Mouse (Mus musculus) spleen, adult 2 months (tissue): Measurements from ENCODE around the gene Zfp507.

Source experiments
- CTCF ChIP-seq: fragments of 200-500 bp; IDR thresholded peaks from 2 replicates; pipeline ENCODE4 v1.5.1; 2011; ENCODE audit warnings: mild to moderate bottlenecking, inconsistent platforms; ENCODE audit not compliant: insufficient read depth, insufficient read length, insufficient replicate concordance; ENCODE audit errors: extremely low read depth
- POLR2A ChIP-seq: fragments of 200-500 bp; IDR thresholded peaks from 2 replicates; pipeline ENCODE4 v1.6.1; 2011; ENCODE audit warnings: low read depth, low read length, inconsistent platforms

- TF ChIP-seq POLR2A, result no peak
- no peak for TF ChIP-seq CTCF
Measured at GRCm38 (mm10) chr7:35796123-35796522, 6.7 kb downstream of the Zfp507 start.
